In genomic region chr11:113971609-113972516, GRCm38 (mm10) we compare ENCODE assay signal across 10 mouse cellular contexts.
DNase-seq lines count a peak whose midpoint lies in the region; ATAC-seq and TF ChIP-seq lines count a peak whose summit lies in the region.
"Had no signal": no experiment of that assay in that cellular context is flagged by ENCODE, and none has a peak within 500 bp of the region (broad histone marks: within the 10 kb centered on the region; RNA-seq: fewer than 3 reads in every experiment).

No protein-coding gene starts in this region.

- ATAC-seq in lung, postnatal 0 days, result no peak
- peak; percentile 58 for ATAC-seq in hindbrain, embryonic 13.5 days (ENCODE audit: low FRiP score)
- ATAC-seq in erythroblast, adult 5-6 weeks (replicated peaks; ENCODE audit: low FRiP score, poor library complexity, severe bottlenecking), result no peak

- no peak overlapping the region for H3K9ac ChIP-seq in lung, postnatal 0 days (replicated peaks; ENCODE audit: low read depth)
- H3K9ac ChIP-seq in hindbrain, embryonic 13.5 days, result no peak overlapping the region
- H3K9ac ChIP-seq: embryonic facial prominence, embryonic 15.5 days; limb, embryonic 12.5 days had no signal

- no peak overlapping the region for H3K4me2 ChIP-seq in lung, postnatal 0 days (replicated peaks; ENCODE audit: low read depth, low read length)
- H3K4me2 ChIP-seq in hindbrain, embryonic 13.5 days, result no peak overlapping the region
- H3K4me2 ChIP-seq: embryonic facial prominence, embryonic 15.5 days; limb, embryonic 12.5 days had no signal

- 81% methylated on average over 19 of the region's 19 CpGs for WGBS in lung, postnatal 0 days
- WGBS in hindbrain, embryonic 13.5 days, result 58% methylated on average over 19 of the region's 19 CpGs

- TF ChIP-seq CTCF in lung, postnatal 0 days (IDR thresholded peaks at IDR 0.05), result no peak

- peaks cover 13% of the 10 kb centered on the region for H3K9me3 ChIP-seq in lung, postnatal 0 days (ENCODE audit: low read length)
- peaks cover 13% of the 10 kb centered on the region for H3K9me3 ChIP-seq in hindbrain, embryonic 13.5 days

- DNase-seq in lung, postnatal 10 days, result peak; percentile 24
- DNase-seq in lung, postnatal 0 days (ENCODE audit: low spot score), result no peak
- peak; percentile 56 to 73 for DNase-seq in left cerebral cortex, adult 9 months (ENCODE audit: low spot score in 2 of 2)
- DNase-seq in right cerebral cortex, postnatal 25 days, result peak; percentile 70
- DNase-seq in thymus, postnatal 25 days, result no peak
- DNase-seq in MN1 (ENCODE audit: low spot score), result no peak

- no peaks in the 10 kb centered on the region for H3K4me1 ChIP-seq in lung, postnatal 0 days (ENCODE audit: insufficient read depth, low read depth, low read length)
- H3K4me1 ChIP-seq in hindbrain, embryonic 13.5 days (replicated peaks), result peaks cover 44% of the 10 kb centered on the region
- H3K4me1 ChIP-seq: embryonic facial prominence, embryonic 15.5 days; limb, embryonic 12.5 days had no signal

- no peak for TF ChIP-seq EP300 in lung, postnatal 0 days (IDR thresholded peaks at IDR 0.05)

- no peaks in the 10 kb centered on the region for H3K36me3 ChIP-seq in lung, postnatal 0 days (ENCODE audit: insufficient read depth, low read length)
- peaks cover 6% of the 10 kb centered on the region; the same call in 1 of the 2 replicates for H3K36me3 ChIP-seq in hindbrain, embryonic 13.5 days
- H3K36me3 ChIP-seq: embryonic facial prominence, embryonic 15.5 days; limb, embryonic 12.5 days had no signal

- no peaks in the 10 kb centered on the region for H3K27me3 ChIP-seq in lung, postnatal 0 days (replicated peaks; ENCODE audit: insufficient read depth, low read length)
- no peaks in the 10 kb centered on the region for H3K27me3 ChIP-seq in hindbrain, embryonic 13.5 days
- H3K27me3 ChIP-seq: embryonic facial prominence, embryonic 15.5 days; limb, embryonic 12.5 days had no signal

- no peak overlapping the region for H3K4me3 ChIP-seq in lung, postnatal 0 days (ENCODE audit: low read depth, low read length)
- H3K4me3 ChIP-seq in hindbrain, embryonic 13.5 days, result no peak overlapping the region
- H3K4me3 ChIP-seq: embryonic facial prominence, embryonic 15.5 days; limb, embryonic 12.5 days had no signal

- no peak overlapping the region for H3K27ac ChIP-seq in lung, postnatal 0 days (ENCODE audit: low read length)
- H3K27ac ChIP-seq in hindbrain, embryonic 13.5 days, result peak overlapping the region; percentile 76
- H3K27ac ChIP-seq: embryonic facial prominence, embryonic 15.5 days; limb, embryonic 12.5 days had no signal

Comparison
In these comparisons a context has a peak if more than half of its experiments do, and no peak if none do; other contexts are left out.
1. DNase-seq: peak in lung, postnatal 10 days (single experiment), left cerebral cortex, adult 9 months (2 of 2) and right cerebral cortex, postnatal 25 days (single experiment); none in lung, postnatal 0 days (single experiment), thymus, postnatal 25 days (single experiment) and MN1 (single experiment).